Mouse (Mus musculus) embryonic facial prominence, embryonic 11.5 days (tissue): ENCODE results near the gene Pik3r4. TPM values are rescaled to one million over a fixed set of nuclear protein-coding genes. Genes with fewer than 3 reads are reported as not detected.

ENCODE experiments used
- ATAC-seq: fragments of 200-750 bp; cut with Nextera tagmentation; replicated peaks from 2 replicates; pipeline ENCODE4 v1.8.0; 2017; ENCODE audit warnings: low read depth; ENCODE audit not compliant: insufficient number of reproducible peaks, low FRiP score, low TSS enrichment
- DNase-seq: peaks from one replicate; pipeline ENCODE4 v3.0.0-alpha.2; 2015; ENCODE audit warnings: low spot score
- H3K27ac ChIP-seq: fragments of 300-500 bp; sonication (generic); replicated peaks from 2 replicates; pipeline ENCODE4 v1.5.1; 2014; ENCODE audit warnings: mild to moderate bottlenecking, low read depth, low read length, control low read depth
- H3K27me3 ChIP-seq: fragments of 300-500 bp; sonication (generic); 2 replicates; pipeline ENCODE4 v1.6.1; 2014; ENCODE audit warnings: mild to moderate bottlenecking, low read length, moderate library complexity, mixed read lengths; ENCODE audit not compliant: control insufficient read depth, insufficient read depth
- H3K36me3 ChIP-seq: fragments of 300-500 bp; sonication (generic); replicated peaks from 2 replicates; pipeline ENCODE4 v1.6.1; 2014; ENCODE audit warnings: low read depth, mild to moderate bottlenecking, low read length, moderate library complexity, mixed read lengths; ENCODE audit not compliant: control insufficient read depth, insufficient read depth
- H3K4me1 ChIP-seq: fragments of 300-500 bp; sonication (generic); 2 replicates; pipeline ENCODE4 v1.6.1; 2014; ENCODE audit warnings: low read length, mixed read lengths; ENCODE audit not compliant: control insufficient read depth, insufficient read depth
- H3K4me2 ChIP-seq: fragments of 300-500 bp; sonication (generic); 2 replicates; pipeline ENCODE4 v1.6.1; 2014; ENCODE audit warnings: low read depth, mild to moderate bottlenecking, control low read depth, low read length, moderate library complexity
- H3K4me3 ChIP-seq: fragments of 300-500 bp; sonication (generic); 2 replicates; pipeline ENCODE4 v1.5.1; 2014; ENCODE audit warnings: low read depth, low read length, control low read depth
- H3K9ac ChIP-seq: fragments of 300-500 bp; sonication (generic); replicated peaks from 2 replicates; pipeline ENCODE4 v1.6.1; 2014; ENCODE audit warnings: mild to moderate bottlenecking, control low read depth, low read length
- H3K9me3 ChIP-seq: fragments of 300-500 bp; sonication (generic); replicated peaks from 2 replicates; pipeline ENCODE4 v1.6.1; 2016; ENCODE audit warnings: mild to moderate bottlenecking, low read length, inconsistent platforms, mixed read lengths; ENCODE audit not compliant: control insufficient read depth
- WGBS: fragments of 180-500 bp; shearing (Covaris S2); extraction: QIAGEN DNeasy Blood & Tissue Kit; methylation state at CpG from one replicate; pipeline ENCODE4 v1.1.7; 2014; 5-methylcytosine and 5-hydroxymethylcytosine counted together
- polyA plus RNA-seq: library from polyadenylated mRNA; unstranded; fragments of >200 nt; fragmentation: Nextera tagmentation; extraction: Ambion mirVana; gene quantifications from 2 replicates; pipeline ENCODE4 v1.2.1, GENCODE M21; 2014

Gene Pik3r4
- polyA plus RNA-seq, 1 experiment from 2014 or later, result 28.4 TPM

- WGBS, result 92% methylated on average over 13 of the region's 13 CpGs
- Histone ChIP-seq H3K36me3 (no peaks in the 10 kb centered on the region; the same call in 1 of the 2 replicates), H3K27me3 (no peaks in the 10 kb centered on the region), H3K27ac (no peak overlapping the region), H3K9me3 (no peaks in the 10 kb centered on the region), H3K4me3 (no peak overlapping the region), H3K4me1 (no peaks in the 10 kb centered on the region), H3K9ac (no peak overlapping the region), H3K4me2 (no peak overlapping the region)
- ATAC-seq, result no peak
- no peak for DNase-seq
Observed at GRCm38 (mm10) chr9:105684549-105685165, 41.9 kb downstream of the Pik3r4 start.

DNA sequence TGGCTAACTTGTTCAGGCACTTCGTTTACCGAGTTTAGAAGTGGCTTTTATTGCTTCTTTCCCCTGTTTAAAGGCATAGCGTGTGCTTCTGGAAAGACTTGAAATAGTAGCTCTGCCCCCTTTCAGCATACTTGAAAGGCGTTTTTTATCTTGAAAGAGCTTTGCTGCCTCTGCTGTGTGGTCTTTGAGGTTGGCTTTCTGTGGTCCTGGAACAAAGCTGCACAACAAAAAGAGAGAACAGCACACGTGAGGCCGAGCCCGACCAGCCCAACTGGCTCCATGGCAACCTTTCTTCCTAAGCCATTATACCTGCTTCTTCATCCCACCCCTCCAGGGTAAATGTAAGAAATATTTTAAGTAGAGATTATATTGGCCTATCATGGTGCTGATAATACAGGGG is 46.7 kb downstream of the Pik3r4 start:
- Histone ChIP-seq H3K36me3 (no peaks in the 10 kb centered on the region; the same call in 1 of the 2 replicates), H3K27ac (no peak overlapping the region), H3K4me1 (no peaks in the 10 kb centered on the region), H3K4me3 (no peak overlapping the region), H3K27me3 (no peaks in the 10 kb centered on the region), H3K4me2 (no peak overlapping the region), H3K9ac (no peak overlapping the region), H3K9me3 (no peaks in the 10 kb centered on the region)
- ATAC-seq (no peak), DNase-seq (peak; percentile 8)
- 72% methylated on average over 7 of the region's 7 CpGs for WGBS

GRCm38 (mm10) chr9:105692472-105692871 is 49.7 kb downstream of the Pik3r4 start:
- Histone ChIP-seq H3K4me2 (no peak overlapping the region), H3K27ac (no peak overlapping the region), H3K9me3 (no peaks in the 10 kb centered on the region), H3K27me3 (no peaks in the 10 kb centered on the region), H3K36me3 (no peaks in the 10 kb centered on the region), H3K4me3 (no peak overlapping the region), H3K4me1 (no peaks in the 10 kb centered on the region), H3K9ac (no peak overlapping the region)
- DNase-seq (no peak), ATAC-seq (no peak)
- 93% methylated on average over 14 of the region's 14 CpGs for WGBS

DNA sequence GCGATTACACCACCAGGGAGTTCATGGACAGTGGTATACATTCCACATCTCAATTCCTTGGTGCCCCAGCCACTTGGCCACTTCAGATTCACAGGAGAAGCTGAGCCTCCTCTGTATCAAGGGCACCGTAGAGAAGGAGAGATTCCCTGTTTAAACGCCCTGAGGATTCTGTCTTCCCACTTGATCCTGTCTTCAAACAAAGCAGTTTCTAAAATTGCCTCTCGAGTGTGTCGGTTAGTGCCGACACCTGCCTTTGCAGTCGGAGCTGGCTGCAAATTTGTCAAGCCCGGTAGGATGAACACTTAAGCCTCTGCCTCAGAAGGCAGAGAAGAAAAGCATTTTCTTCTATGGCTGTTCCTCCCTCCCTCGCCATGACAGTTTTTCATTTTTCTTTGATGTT is 50.3 kb downstream of the Pik3r4 start:
- no peak overlapping the region for H3K4me2 ChIP-seq
- no peaks in the 10 kb centered on the region for H3K27me3 ChIP-seq
- H3K9ac ChIP-seq, result no peak overlapping the region
- ATAC-seq (no peak), DNase-seq (no peak)
- no peaks in the 10 kb centered on the region for H3K9me3 ChIP-seq
- H3K4me1 ChIP-seq, result no peaks in the 10 kb centered on the region
- 85% methylated on average over 9 of the region's 9 CpGs for WGBS
- no peak overlapping the region for H3K4me3 ChIP-seq
- H3K27ac ChIP-seq, result no peak overlapping the region
- no peaks in the 10 kb centered on the region for H3K36me3 ChIP-seq

- ATAC-seq (peak; percentile 57), DNase-seq (peak; percentile 91)
- WGBS, result 3% methylated on average over 5 of the region's 5 CpGs
- no peak overlapping the region for H3K27ac ChIP-seq
- no peaks in the 10 kb centered on the region for H3K4me1 ChIP-seq
- H3K9me3 ChIP-seq, result no peaks in the 10 kb centered on the region
- no peaks in the 10 kb centered on the region for H3K36me3 ChIP-seq
- no peaks in the 10 kb centered on the region for H3K27me3 ChIP-seq
- no peak overlapping the region for H3K4me3 ChIP-seq
- H3K9ac ChIP-seq, result no peak overlapping the region
- no peak overlapping the region for H3K4me2 ChIP-seq
Observed at GRCm38 (mm10) chr9:105693854-105694253, 51.1 kb downstream of the Pik3r4 start.

DNA sequence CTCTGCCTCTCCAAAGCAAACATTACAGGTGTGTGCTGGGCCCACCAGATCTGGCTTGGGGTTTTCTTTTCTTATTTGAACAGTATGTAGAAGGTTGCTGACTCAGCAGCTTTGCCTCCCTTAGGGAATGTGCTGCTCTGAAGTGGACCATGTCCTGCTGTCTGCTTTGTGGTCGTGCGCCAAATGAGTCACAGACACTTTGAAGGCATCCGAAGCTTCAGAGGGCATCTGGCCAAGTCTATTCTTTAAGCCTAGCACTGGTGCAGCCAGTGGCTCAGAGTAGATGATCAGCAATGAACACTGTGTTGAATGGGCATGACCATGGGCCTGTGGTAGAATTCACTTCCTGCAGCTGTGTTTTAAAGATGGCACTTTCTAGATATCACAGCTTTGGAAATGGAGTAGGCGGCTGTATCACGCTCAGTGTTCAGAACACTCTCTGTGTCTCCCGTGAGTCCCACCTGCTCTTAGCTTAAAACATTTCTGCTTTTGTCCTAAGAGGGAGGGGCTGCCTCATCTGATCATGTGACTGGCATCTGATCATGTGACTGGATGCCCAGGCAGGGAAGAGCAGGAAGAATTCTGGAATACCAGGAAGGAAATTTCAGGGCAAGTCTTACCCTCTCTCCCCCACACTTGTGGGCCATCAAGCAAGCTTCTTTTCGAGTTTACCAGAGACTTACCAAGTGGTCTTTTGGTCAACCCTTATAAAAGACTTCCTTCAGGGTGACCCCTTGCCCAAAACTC is 54.2 kb downstream of the Pik3r4 start:
- H3K9me3 ChIP-seq, result no peaks in the 10 kb centered on the region
- no peak overlapping the region for H3K4me2 ChIP-seq
- no peak for ATAC-seq
- no peak overlapping the region for H3K27ac ChIP-seq
- DNase-seq, result no peak
- no peaks in the 10 kb centered on the region for H3K27me3 ChIP-seq
- H3K36me3 ChIP-seq, result no peaks in the 10 kb centered on the region
- no peaks in the 10 kb centered on the region for H3K4me1 ChIP-seq
- H3K4me3 ChIP-seq, result no peak overlapping the region
- H3K9ac ChIP-seq, result no peak overlapping the region
- WGBS, result 86% methylated on average over 7 of the region's 7 CpGs

DNA sequence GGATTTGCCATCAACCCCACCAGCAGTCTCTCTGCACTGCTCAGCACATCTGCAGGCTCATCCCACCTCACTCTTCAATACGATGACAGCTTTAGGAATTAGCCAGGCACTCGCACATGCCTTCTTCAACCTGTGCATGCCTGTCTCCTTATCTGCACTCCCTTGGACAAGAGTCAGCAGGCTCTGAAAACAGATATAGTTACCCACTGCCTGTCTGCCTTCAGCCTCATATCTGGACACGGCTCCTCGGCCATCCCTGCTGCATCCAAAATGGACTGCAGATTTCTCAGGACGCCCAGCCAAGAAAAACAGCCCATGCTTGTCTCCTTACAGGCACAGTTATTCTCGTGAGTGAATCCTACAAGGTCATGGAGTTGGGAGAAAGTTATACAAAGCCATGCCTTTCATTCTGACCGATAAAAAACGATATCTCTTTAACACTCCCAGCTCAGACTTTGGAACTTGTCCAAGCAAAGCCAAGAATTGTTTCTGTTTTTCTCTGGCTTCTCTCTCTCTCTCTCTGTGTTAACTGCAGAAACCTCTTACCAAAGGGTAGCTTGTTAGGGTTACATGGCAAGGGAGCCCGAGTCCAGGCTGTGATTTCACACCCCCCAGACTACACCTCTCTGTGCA is 55.1 kb downstream of the Pik3r4 start:
- DNase-seq (no peak), ATAC-seq (no peak)
- Histone ChIP-seq H3K9ac (no peak overlapping the region), H3K9me3 (no peaks in the 10 kb centered on the region), H3K4me2 (no peak overlapping the region), H3K4me3 (no peak overlapping the region), H3K4me1 (no peaks in the 10 kb centered on the region), H3K27ac (no peak overlapping the region), H3K27me3 (no peaks in the 10 kb centered on the region), H3K36me3 (no peaks in the 10 kb centered on the region)
- WGBS, result 77% methylated on average over 9 of the region's 9 CpGs

- H3K27ac ChIP-seq, result no peak overlapping the region
- no peaks in the 10 kb centered on the region for H3K9me3 ChIP-seq
- 83% methylated on average over 6 of the region's 6 CpGs for WGBS
- ATAC-seq (0 out of 2 replicates have a peak, but pooled peaks have one; percentile 48), DNase-seq (no peak)
- no peaks in the 10 kb centered on the region for H3K4me1 ChIP-seq
- H3K9ac ChIP-seq, result no peak overlapping the region
- H3K27me3 ChIP-seq, result no peaks in the 10 kb centered on the region
- H3K36me3 ChIP-seq, result no peaks in the 10 kb centered on the region
- H3K4me2 ChIP-seq, result no peak overlapping the region
- no peak overlapping the region for H3K4me3 ChIP-seq
Observed at GRCm38 (mm10) chr9:105700702-105701101, 57.9 kb downstream of the Pik3r4 start.
